Mouse (Mus musculus): ENCODE results near the gene Cap2.

Cap2 gene

DNA sequence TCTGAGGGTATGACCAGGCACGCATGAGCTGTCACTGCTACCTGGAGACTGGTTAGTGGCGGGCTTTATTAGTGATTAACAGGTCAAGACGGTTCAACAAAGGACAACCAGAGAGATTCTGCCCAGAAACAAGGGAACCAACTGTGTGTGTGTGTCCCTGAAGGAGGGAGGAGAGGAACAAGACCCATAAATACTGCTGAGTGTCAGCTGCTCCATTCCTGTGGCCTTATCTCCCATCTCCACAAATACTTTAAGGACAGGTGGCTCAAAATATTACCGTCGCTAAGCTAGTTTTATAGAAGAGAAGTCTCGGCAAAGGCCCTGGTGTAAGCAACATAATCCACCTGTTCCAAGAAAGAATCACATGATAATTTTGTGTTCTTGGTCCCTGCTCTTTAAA lies 127.7 kb downstream of the Cap2 start:
- no peak for DNase-seq (ENCODE audit: low spot score in 2 of 2)

DNA sequence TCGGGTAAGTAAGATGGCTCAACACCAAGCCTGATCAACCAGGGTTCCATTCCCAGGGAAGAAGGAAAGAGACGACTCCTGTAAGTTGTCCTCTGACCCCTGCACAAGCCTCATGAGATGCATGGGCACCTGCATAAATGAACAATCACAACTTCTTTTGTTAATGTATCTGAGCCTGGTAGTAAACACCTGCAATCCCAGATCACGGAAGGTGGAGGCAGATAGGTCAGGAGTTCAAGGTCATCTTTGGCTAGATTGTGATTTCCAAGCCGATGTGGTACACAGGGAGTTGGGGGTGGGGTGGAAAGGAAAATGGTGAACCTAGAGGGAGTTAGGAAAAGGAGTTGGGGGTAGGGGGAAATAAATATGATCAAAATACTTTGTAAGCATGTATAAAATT lies 131.1 kb downstream of the Cap2 start:
- no peak for DNase-seq (ENCODE audit: low spot score in 2 of 2)

DNA sequence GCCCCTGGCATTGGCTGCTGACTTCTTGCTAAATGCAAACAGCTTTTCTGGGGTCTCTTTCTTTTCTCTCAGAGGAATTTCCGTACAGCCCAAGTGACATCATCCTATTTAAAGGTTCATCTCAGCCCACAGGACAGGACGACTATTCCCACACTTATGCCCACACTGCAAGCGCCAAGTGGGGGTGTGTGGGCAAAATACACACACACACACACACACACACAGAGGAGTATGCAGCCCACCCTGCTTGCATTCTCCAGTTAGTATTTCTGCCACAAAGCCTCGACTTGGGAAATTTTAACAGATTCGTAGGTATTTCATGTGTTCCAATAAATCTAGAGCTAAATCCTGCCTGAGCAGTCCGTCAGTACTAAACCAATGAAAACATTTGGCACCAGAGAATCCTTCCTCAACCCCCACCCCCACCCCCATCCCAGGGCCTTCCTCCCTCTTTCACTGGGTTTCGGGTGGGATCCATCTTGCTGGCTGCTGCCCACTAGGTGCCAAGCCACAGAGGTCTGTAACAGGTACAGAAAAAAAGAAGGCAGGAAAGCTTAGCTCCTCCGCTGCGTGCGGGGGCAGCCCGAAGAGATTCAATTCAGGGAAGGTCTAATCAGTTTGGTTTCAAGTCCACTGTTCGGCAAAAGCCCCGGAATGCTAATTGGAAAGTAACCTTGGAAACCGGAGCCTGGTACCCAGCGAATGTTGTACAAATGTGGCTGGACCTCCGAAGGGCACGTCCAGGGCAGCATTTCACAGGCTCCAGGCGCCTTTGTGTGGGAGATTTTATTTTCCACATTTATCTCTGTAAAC lies 131.9 kb downstream of the Cap2 start:
- no peak for DNase-seq (ENCODE audit: low spot score in 2 of 2)

DNA sequence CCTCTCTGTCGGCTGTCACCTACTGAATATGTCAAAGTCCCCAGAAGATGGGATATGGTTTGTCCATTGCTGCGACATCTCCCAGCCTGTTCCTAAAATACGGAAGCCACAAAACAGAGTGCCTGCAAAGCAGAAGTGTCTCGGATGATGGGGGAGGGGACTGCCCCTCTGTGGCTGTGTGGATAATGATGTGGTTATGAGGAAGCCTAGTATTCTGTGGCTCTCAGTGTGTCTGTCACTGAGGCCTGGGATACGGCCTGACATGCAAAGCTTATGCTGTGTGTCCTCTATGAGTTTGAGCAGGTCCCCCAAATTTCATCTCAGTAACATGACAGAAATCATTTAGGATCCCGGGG lies 132.5 kb downstream of the Cap2 start:
- peak in 1 of 2 experiments; percentile 42 for DNase-seq (ENCODE audit: low spot score in 2 of 2)

DNA sequence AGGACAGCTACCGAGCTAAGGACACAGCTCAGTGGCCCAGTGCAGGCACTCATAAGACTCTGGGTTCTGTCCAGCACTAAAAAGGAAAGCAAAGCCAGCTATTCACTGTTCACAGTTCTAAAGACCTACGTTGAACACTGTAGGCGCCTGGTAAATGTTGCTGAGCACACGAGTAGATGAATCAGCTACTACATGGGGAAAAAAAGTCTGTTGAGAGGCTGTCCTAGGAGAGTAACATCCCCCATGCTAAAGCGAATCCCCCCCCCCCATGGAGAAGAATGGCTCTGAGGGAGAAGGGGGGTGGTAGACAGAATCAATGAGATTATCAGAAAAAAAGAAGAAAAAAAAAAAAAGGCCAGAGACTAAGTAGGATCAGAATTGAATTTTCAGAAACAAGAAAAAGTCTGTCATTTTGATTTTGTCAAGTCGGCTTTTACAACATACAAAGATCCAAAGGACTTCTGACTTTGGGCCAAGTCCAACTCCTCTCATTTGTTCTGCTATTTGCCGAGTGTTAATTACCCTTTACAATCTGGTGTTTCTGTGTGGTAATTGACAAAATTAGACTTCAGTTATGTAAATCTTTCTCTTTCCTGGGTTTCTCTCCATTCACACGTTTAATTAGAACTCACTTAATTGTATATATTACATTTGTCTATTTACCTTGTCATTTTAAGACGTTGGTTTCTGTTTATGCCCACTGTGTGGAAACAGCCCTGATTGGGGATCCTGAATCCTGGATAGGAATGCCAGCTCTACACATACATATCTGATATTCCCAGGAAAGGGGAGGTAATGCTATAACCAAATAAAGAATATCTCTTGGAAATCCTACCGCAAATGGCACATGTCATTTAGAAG lies 139.2 kb downstream of the Cap2 start:
- DNase-seq (ENCODE audit: low spot score in 2 of 2): no peak

DNA sequence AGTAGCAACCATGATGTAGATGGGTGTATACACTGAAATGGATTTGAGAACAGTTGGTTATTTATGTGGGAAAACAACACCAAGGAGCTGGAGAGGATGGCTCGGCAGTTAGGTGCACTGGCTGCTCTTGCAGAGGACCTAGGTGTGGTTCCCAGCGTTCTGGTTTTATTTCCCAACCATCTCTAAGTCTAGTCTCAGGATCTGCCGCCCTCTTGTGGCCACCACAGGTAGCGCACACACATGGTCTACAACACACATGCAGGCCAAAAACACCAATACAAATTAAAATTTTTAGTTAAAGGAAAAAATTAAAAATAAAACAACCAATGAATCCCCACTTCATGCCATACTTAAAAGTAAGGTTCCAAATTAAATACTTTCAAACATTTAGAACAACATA lies 140.7 kb downstream of the Cap2 start:
- peak in 1 of 2 experiments; percentile 50 for DNase-seq (ENCODE audit: low spot score in 2 of 2)

DNA sequence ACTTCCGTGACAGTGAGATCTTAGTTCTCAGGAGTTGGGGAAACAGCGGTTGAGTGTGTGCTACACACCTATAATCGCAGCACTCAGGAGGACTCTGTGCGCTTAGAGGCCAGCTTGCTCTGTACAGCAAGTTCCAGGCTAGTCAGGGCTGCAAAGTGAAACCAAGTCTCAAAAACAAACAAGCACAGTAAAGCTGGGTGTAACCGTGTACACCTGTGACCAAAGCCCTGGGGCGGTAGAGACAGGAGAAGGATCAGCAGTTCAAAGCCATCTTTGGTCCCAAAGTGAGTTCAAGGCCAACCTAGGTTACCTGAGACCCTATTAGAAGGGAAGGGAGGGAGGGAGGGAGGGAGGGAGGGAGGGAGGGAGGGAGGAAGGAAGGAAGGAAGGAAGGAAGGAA lies 142.5 kb downstream of the Cap2 start:
- DNase-seq (ENCODE audit: low spot score in 2 of 2): no peak

DNA sequence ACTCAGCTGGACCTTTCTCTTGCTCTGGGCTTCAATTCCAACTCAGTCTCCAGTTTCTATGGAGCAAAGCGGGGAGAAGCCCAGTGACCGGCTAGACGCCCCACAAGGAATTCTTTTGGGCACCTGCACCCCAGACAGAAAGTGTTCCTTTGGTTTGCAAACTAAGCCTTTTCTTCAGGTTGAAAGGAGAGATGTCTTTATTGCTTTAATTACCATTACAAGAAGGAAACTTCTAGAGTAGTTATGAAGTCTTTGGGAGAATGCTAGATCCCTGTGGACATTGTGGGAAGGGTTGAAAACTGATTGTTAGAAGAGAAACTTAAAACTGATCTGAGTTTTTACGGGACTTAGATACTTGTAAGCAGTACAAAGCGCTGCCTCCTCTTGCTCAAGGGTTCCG lies 143.8 kb downstream of the Cap2 start:
- no peak for DNase-seq (ENCODE audit: low spot score in 2 of 2)

DNA sequence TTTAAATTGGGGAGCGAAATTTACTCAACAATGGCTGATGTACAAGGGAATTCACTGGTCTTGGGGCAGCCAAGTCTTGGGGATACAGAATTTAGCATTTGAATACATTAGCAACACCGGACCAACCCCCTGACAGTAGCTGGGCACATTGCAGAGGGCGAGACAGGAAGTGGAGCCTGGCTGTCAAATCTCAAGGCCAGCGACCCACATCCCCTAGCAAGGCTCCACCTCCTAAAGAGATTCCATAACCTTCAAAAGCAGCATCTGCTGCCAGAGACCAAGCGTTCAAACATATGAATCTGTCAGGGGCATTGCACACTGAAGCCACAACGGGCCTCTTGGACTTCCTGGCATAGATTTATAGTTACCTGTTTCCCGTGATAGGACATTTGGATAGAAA lies 150.2 kb downstream of the Cap2 start:
- DNase-seq (ENCODE audit: low spot score in 2 of 2): no peak

DNA sequence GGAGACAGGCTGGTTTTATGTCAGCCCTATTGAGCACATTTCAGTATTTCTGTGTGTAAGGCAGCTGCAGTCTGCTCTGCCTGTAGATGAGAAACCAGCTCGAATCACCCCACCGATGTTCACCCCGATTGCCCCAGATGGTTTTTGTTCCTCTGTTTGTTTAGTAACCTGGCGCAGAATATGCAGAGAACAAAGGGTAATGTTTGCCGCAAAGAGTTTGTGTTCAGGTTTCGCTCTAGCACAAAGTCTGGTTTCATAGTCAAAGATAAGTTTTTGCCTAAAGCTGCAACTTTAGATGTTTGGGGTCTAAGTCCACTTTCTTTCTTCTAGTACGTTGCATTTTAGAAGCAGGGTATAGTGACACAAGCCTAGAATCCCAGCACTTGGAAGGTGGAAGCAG lies 151.0 kb downstream of the Cap2 start:
- DNase-seq (ENCODE audit: low spot score in 2 of 2): no peak

DNA sequence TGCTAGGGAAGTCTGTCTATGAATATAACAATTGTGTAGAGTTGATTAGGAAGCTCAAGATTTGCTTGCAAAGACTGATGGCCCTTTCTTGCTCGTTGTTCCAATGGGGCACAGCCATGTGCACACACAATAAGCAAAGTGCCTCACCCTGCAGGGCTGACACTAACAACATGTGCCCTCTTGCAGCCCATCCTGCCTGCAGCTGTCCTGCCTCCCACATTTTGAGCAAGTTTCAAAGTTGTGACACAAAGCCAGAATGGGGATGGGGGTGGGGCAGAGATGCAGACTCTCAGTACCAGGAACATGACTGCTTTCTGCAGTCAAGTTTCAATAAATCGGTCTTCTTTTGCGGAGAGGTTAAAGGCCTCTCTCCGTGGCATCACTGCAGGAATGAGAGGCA lies 152.0 kb downstream of the Cap2 start:
- DNase-seq (ENCODE audit: low spot score in 2 of 2): no peak

DNA sequence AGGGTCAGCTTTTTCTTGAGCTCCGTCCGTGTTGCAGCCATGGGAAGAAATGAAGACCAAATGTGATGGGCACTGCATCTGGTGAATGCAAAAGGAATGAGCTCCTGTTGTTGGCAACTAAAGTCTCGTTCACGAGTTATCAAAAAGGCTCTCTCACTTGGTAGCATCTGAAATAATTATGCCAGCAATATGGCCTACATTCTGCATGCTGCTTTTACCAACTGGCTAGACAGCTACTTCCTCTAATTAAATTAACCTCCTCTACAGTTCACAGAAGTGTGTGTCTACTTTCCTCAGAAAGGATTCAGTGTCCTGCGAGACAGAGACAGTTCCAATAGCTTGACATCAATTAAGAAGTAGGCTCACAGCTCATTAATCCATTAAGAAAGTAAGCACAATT lies 152.9 kb downstream of the Cap2 start:
- DNase-seq (ENCODE audit: low spot score in 2 of 2): no peak

DNA sequence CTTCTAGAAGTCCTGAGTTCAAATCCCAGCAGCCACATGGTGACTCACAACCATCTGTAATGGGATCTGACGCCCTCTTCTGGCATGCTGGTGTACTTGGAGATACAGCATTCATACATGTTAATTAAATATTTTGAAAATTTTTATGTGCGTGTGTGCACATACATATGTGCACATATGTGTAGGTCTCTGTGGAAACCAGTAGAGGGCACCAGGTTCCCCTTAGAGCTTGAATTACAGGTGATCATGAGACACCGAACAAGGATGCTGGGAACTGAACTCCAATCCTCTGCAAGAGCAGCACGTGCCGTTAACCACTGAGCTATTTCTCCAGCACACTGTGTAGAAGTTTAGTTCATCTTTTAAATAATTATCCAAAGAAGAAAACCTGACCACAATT lies 157.6 kb downstream of the Cap2 start:
- DNase-seq (ENCODE audit: low spot score in 2 of 2): no peak

DNA sequence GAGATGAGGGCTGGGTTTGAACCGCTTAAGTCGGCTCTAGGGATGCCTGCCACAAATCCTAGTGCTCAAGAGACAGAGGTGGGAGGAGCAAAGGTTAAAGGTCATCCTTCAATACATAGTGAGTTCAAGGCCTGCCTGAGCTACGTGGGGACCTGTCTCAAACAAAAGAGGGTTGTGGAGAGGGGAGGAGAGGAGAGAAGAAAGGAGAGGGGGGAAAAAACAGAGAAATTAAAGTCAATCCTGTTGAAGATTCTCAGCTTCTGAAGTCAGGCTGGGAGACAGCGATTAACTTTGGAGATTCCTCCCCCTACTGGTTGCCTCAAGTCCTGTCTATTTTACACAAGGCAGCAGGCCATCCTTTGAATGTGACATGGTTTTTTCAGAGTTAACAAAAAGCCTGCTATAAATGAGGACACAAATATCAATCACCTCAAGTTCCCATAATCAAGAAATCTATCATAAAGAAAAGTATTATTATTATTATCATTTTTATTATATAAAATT lies 161.9 kb downstream of the Cap2 start:
- DNase-seq (ENCODE audit: low spot score in 2 of 2): no peak

DNA sequence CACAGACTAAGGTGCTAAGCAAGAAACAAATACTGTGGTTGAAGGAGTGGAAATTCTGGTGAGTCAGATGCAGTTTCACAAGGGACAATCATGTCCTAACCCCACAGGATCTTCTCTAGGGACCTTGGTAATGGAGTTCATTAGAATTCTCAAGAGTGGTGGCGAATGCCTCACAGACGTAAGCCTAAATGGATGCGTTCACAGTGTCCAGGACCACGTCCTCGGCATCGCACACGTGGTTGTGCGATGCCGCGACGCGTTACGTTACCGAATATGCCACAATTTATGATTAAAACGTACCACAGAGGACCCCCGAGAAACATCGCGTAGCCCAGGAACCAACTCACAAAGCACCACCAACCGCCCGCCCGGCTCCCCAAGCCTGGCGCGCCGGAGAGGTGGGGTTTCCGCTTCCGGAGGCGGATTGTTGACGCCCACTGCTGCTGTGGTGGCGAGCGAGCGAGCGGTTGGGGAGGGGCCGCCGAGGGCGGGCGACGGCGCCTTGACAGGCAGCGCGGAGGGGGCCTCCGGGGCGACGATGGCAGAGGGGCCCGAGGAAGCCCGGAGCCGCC lies 167.5 kb downstream of the Cap2 start, which contains the start of gene Fam8a1:
Fam8a1 (plus strand) TSS at position 475 of the 572 bp plus-strand sequence.
- DNase-seq (ENCODE audit: low spot score in 2 of 2): peak; percentile 91 to 92

DNA sequence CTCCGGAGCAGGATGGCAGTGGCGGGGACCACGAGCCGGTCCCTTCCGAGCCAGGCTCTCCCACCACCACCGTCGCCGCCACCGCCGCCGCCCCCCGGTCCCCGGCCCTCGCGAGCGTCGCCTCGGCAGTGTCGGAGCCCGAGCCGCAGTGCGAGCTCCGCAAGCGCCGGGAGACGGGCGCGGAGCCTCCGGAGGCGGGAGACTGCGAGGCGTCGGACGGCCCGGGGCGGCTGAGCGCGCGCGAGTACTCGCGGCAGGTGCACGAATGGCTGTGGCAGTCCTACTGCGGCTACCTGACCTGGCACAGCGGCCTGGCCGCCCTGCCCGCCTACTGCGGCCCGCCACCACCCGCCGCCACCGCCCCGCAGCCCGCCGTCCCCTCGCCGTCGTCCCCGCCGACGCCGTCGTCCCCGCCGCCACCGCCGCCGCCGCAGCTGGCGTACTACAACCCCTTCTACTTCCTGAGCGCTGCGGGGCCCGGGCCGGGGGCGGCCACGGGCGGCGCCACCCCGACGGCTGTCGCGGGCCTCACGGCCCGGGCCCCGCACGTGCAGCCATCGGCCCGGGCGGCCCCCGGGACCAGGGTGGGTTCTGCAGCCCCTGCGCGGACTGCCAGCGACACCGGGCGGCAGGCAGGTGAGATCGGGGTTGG lies 168.1 kb downstream of the Cap2 start:
- DNase-seq (ENCODE audit: low spot score in 2 of 2): peak in 1 of 2 experiments; percentile 57

DNA sequence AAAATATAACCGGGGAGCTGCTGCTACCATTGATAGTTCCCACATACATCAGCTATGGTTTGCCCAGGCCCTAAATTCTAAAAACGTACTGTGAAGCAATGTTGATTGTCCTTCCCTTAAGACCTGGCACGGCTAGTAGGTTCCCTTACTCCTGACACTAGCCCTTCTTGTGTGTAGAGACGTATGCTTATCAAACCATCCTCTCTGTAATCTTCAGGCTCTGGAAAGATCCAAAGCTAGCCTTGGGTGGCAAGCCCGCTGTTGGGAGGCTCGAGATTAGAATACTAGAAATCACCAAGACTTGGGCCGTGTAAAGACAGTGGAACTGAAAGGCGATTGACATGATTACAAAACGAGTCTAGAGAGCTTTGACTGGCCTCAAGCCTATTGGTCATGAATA lies 168.9 kb downstream of the Cap2 start:
- no peak for DNase-seq (ENCODE audit: low spot score in 2 of 2)

DNA sequence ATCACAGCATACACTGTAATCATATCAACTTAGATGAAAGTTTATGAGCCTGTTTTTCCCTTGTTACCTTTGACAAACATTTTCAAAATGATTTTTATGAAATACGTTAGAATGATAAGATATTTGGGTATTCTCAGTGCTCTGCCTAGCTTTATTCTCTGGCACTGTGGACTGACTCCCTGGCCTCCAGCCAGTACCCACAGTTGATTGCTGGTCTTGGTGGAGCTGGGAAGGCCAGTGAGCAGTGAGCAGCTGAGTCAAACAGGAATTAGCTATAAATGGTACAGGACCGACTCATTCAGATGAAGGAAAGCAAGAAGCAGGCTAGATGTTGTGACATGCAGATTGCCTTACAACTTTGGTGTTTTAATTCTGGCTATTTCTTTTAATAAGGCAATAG lies 173.0 kb downstream of the Cap2 start:
- DNase-seq (ENCODE audit: low spot score in 2 of 2): no peak

DNA sequence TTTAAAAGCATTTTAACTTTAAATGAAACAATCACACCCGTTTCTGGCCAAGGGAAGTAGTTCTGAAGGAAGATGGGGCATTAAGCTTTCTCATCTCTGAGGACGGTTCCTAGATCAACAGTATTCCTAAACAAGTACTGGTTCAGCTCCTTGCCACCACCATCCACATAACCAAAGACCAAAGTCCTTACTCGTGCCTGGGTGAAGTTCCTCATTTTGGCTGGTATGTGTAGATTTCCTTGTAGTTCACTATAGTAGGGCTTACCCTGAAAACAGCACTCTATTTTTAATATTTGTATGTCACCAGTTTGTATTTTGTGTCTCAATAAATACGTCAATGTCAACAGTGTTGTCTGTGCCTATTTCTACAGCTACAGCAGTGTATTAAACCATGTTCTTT lies 176.1 kb downstream of the Cap2 start:
- no peak for DNase-seq (ENCODE audit: low spot score in 2 of 2)

DNA sequence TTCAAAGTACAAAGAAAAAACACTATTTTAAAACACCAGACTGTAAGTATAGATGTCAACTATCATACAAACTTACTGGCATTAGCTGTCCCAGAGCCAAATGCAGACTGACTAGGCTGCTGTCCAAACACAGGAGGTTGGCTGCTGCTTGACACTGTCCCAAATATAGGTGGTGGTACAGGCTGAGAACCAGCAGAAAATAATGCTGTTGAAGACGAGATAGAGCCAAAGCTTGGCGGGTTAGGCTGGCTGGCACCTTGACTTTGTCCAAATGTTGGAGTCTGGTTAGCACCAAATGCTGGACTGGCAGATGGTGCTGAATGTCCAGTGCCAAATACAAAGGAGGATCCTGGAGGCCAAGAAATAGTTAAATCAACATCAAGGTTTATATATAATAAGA lies 181.3 kb downstream of the Cap2 start:
- DNase-seq (ENCODE audit: low spot score in 2 of 2): no peak

DNA sequence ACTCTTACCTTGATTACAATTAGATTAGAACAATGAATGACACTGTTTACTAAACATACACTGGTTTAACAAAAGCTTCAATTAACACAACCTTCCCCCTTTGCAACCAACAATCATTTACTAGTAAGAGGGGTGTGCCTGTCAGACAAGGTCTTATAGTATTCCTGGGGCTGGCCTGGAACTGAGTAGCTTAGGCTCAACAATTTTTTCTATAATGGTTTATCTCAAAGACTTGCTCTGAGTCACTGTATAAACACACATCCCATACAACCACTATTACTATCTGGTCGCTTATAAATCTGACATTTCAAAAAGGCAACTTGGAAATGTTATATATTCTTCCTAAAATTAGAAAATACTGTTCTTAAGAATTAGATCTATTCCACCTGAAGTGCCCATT lies 181.7 kb downstream of the Cap2 start:
- DNase-seq (ENCODE audit: low spot score in 2 of 2): no peak
